Mouse (Mus musculus) heart, postnatal 10 days (tissue): Measurements from ENCODE around the gene Fam102b. TPM values are rescaled to one million over a fixed set of nuclear protein-coding genes. Genes with fewer than 3 reads are reported as not detected.

Experiments used
- DNase-seq, 2 experiments: peaks; one replicate each; pipeline ENCODE4 v3.0.0; 2021
- intact Hi-C: fragments of 180-260 bp; cut with DNase I; formaldehyde crosslinking; loops from one replicate; pipeline ENCODE4 v1.15.1; 2025
- microRNA-seq, 2 experiments: library from miRNA; unstranded; fragments of <30 nt; microRNA quantifications; one replicate each; pipeline ENCODE4 v1.2.0; 2022
- total RNA-seq, 2 experiments: library from RNA; stranded (reverse); gene quantifications; 2 replicates each; pipeline ENCODE4 v1.2.3; 2021

Gene Fam102b
- total RNA-seq, 2 experiments from 2014 or later: 21.9 to 23.1 TPM

- intact Hi-C loops: no loop called here
- no peak for DNase-seq
Observed at GRCm38 (mm10) chr3:108963776-108964175, 63.6 kb downstream of the Fam102b start.

- no peak for DNase-seq
- intact Hi-C loops: no loop called here
Observed at GRCm38 (mm10) chr3:108963278-108963677, 64.1 kb downstream of the Fam102b start.

DNA sequence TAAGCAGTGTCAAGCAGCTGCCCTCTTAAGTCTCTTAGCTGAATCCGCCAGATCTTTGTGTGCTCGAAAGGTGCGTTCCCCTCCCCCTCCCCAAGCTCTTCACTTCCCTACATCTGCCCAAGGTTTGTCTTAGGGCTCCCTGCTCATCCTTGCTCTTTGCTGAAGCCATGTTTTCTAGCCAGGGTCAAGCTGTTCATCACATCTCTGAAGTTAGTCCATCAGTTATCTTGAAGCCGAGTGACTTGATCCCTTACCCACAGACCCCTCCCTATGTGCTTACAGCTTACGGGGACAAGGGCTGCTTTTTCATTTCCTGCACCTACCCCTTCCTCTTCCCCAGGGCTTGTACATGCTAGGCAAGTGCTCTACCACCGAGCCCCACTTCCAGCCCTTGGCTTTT lies 65.8 kb downstream of the Fam102b start:
- intact Hi-C loops: no loop called here
- DNase-seq: no peak

- DNase-seq: peak in 1 of 2 experiments; percentile 18
- intact Hi-C loops: no loop called here
Observed at GRCm38 (mm10) chr3:108961226-108961625, 66.2 kb downstream of the Fam102b start.

DNA sequence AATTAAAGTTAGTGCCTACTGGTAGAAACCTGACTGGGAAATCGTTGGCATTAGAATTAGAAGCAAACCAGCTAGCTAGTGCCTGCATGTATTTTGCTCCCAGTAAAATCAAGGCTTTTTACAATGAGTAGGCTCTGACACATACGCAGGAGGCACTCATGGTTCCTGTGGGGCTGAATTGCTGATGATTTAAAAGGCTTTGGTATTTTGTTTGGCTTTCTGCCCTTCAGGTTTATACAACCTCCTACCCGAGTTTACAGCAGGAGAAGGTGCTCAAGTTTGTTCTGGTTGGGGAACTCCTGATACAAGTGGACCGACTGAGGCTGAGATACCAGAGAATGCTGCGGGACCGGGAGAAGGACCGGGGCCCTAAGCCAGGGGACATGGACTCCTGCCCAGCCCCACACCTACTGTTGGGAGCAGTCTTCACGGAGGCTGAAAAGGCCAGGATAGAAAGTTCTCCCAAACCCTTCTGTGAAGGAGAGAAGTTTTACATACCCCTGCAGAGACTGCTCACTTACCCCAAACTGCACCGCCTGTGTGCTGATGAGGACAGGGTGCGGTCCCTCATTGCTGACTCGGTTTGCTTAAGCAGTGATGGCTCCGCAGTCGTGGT lies 67.6 kb downstream of the Fam102b start:
- intact Hi-C loops: no loop called here
- DNase-seq: no peak

DNA sequence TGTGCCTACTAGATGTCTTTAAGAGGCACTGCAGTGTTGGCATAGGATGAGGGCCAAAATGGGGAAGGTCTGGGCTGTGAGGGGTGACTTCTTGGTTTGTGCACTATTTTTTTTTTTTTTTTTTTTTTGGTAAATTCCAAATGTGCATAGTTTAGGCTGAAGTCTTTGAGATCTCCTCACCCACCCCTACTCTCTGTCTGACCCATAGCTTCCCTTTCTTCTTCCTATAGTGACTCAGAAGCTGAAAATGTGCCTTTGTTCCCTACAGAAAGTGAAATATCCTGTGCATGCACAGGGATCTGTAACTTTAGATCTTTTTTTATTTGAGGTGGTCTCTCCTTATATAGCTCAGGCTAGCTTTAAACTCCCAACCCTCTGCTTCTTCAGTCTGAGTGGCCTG lies 69.4 kb downstream of the Fam102b start:
- DNase-seq: no peak
- intact Hi-C loops: no loop called here

DNA sequence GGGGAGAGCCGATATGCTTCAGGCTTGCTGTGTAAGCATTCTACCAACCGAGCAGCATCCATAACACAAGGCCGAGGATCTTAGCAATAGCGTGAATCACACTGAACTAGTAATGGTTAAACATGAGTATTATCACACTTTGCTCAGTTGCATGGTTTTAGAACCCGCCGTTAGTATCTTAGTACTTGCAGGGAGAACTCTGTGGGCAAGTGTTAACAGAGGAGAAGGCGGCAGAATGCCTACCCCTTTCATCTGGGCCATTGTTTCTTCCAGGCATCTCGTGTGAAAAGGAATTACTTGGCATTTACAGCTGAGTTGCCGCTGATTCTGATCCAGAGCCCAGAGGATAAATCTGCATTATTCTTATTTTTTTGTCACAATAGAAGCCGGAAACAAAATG lies 86.4 kb downstream of the Fam102b start:
- DNase-seq: no peak
- intact Hi-C loops: no loop called here

DNA sequence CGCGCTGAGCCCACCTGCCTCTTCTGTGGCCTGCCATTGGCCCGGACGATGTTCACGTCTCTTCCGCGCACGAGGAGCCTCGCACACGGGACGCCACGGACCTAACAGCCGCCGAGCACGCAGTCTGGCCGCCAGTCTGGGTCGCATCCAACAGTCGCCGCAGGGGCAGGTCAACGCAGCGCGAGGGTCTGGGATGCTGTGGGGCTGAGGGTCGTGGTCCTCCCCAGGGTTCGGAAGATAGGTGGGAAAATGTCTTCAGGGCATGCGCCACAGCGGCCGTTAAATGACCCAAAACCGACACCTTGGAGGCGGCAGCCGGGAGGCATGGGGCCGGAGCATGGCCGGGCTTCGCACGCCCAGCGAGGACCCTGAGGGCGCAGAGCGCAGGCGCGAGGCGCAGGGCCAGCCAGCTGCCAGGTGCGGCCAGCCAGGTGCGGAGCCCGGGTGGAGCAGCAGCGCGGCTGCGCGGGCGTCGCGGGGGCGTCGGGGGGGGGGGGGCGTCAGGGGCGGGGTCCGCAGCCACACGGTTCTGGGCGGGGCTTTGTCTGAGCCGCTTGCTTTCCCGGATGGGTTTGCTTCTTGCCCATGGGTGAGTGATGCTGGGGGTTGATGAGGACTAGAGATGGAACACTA lies 87.3 kb downstream of the Fam102b start, which contains the start of gene Gm9857:
TSS of gene Gm9857 (minus strand) at position 445 of the 633 bp plus-strand sequence.
- intact Hi-C loops: no loop called here
- DNase-seq: no peak

DNA sequence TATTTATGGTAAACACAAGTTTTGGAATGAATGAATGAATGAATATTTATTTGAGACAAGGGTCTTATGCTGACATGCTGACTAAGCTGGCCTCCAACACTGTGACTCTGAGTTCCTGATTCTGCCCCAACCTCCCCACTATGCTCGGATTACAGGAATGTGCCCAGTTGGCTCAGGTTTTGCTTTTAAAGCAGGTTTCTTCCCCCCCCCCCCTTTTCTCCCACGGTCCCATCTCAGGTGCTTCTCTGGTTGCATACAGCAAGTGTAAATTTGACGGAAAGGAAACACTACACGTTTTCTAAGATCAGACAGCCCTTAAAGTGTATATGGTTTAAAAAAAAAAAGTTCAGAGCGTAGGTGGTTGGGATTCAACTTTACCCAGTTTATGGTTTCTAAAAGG lies 87.8 kb downstream of the Fam102b start, which contains the start of gene Henmt1:
TSS of gene Henmt1 (plus strand) at position 301 of the 400 bp plus-strand sequence.
- DNase-seq: no peak
- intact Hi-C loops: no loop called here

- no peak for DNase-seq
- intact Hi-C loops: no loop called here
Observed at GRCm38 (mm10) chr3:108938691-108939090, 88.7 kb downstream of the Fam102b start.

- no peak for DNase-seq
- intact Hi-C loops: no loop called here
Observed at GRCm38 (mm10) chr3:108933557-108933956, 93.8 kb downstream of the Fam102b start.

- no peak for DNase-seq
- intact Hi-C loops: no loop called here
Observed at GRCm38 (mm10) chr3:108926308-108926707, 101.1 kb downstream of the Fam102b start.

GRCm38 (mm10) chr3:108925677-108926076 lies 101.7 kb downstream of the Fam102b start:
- no peak for DNase-seq
- intact Hi-C loops: no loop called here

DNA sequence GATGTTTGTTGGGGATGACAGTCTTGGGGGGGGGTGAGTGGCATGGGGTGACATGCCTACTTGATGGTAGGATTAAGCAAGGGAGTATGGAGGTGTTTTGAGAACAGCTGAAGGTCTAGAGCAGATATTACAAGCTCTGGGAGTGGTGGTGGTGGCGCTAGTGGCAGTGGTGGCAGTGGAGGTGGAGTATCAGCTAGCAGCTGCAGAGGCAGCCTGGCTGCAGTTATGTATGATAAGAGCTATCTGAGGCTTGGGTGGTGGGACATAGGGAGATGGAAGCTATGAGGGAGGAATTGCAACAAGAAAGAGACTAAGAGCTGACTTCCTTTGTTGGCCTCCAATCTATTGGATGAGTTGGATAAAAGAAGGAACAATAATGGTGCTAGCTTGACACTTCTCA lies 105.6 kb downstream of the Fam102b start:
- intact Hi-C loops: no loop called here
- DNase-seq: no peak

Small RNAs within 50 kb of the gene (microRNA-seq; reads per million reads assigned to microRNA genes)
- gene Gm44384: 0 reads per million in 2 experiments

Other genes with a start within 250 kb of the Fam102b start
- gene Stxbp3, start 187.1 kb downstream of the Fam102b start, total RNA-seq: 10 to 100 TPM; 25.8 to 31.8 TPM
- under 1 TPM in 1 of 2 experiments, not detected in 1; 0.07 TPM for gene Fndc7, start 137.6 kb downstream of the Fam102b start, total RNA-seq
- 10 to 100 TPM; 27.7 to 30.9 TPM for gene Prpf38b, start 115.9 kb downstream of the Fam102b start, total RNA-seq
- gene Henmt1, start 87.7 kb downstream of the Fam102b start, total RNA-seq: not detected
- not detected for gene Gm9857, start 87.2 kb downstream of the Fam102b start, total RNA-seq
- gene Slc25a54, start 52.9 kb upstream of the Fam102b start, total RNA-seq: not detected
- 10 to 100 TPM; 14.3 to 16.0 TPM for gene Slc25a24, start 95.5 kb upstream of the Fam102b start, total RNA-seq